Mouse (Mus musculus) gastrocnemius, adult 8-10 months (tissue): ENCODE measurements around the gene Kmt5a. TPM values are rescaled to one million over a fixed set of nuclear protein-coding genes. Genes with fewer than 3 reads are reported as not detected.

Experiments used
- DNase-seq, 2 experiments: peaks; one replicate each; pipeline ENCODE4 v3.0.0; 2022; ENCODE audit warnings: low spot score in 2 of 2
- microRNA-seq: library from miRNA; unstranded; fragments of <30 nt; microRNA quantifications from one replicate; pipeline ENCODE4 v1.2.0, GENCODE M21; 2022
- total RNA-seq, 4 experiments: library from RNA; stranded (reverse); gene quantifications; 2 replicates each; pipeline ENCODE4 v1.2.4; 2022

The Kmt5a gene
- total RNA-seq, 4 experiments from 2014 or later = 217 to 342 (median 227) TPM

- peak; percentile 35 to 54 for DNase-seq
These were observed 70.9 kb downstream of the Kmt5a start for GRCm38 (mm10) chr5:124510536-124511050.

Small RNAs within 50 kb of the gene (microRNA-seq; reads per million reads assigned to microRNA genes)
- not detected for gene Gm27486

Other genes starting within 250 kb of the Kmt5a start
- gene Pitpnm2, start 190.2 kb upstream of the Kmt5a start, total RNA-seq = 10 to 100 TPM; 19.3 to 22.4 (median 20.8) TPM
- gene Mphosph9, start 112.0 kb upstream of the Kmt5a start, total RNA-seq = 1 to 10 TPM; 2.0 to 3.1 (median 2.6) TPM
- gene 2810006K23Rik, start 111.8 kb upstream of the Kmt5a start, total RNA-seq = 1 to 10 TPM; 6.4 to 7.5 (median 7.0) TPM
- gene Cdk2ap1, start 76.8 kb upstream of the Kmt5a start, total RNA-seq = 100 to 1,000 TPM; 151 to 169 (median 168) TPM
- 10 to 100 TPM; 41.8 to 53.6 (median 48.2) TPM for gene Sbno1, start 13.9 kb upstream of the Kmt5a start, total RNA-seq
- 1 to 10 TPM; 3.2 to 5.1 (median 4.2) TPM for gene Rilpl2, start 38.4 kb downstream of the Kmt5a start, total RNA-seq
- gene Snrnp35, start 43.2 kb downstream of the Kmt5a start, total RNA-seq = 10 to 100 TPM; 19.8 to 27.9 (median 25.2) TPM
- gene Rilpl1, start 91.5 kb downstream of the Kmt5a start, total RNA-seq = 100 to 1,000 TPM; 208 to 326 (median 241) TPM
- gene Tmed2, start 100.8 kb downstream of the Kmt5a start, total RNA-seq = 100 to 1,000 TPM; 149 to 173 (median 155) TPM
- 1 to 10 TPM; 3.8 to 8.0 (median 4.9) TPM for gene Ddx55, start 112.9 kb downstream of the Kmt5a start, total RNA-seq
- gene Eif2b1, start 139.2 kb downstream of the Kmt5a start, total RNA-seq = 10 to 100 TPM; 33.3 to 42.9 (median 38.7) TPM
- 10 to 100 TPM; 12.7 to 18.5 (median 16.5) TPM for gene Gtf2h3, start 139.2 kb downstream of the Kmt5a start, total RNA-seq
- 10 to 100 TPM; 29.1 to 38.6 (median 32.5) TPM for gene Atp6v0a2, start 188.6 kb downstream of the Kmt5a start, total RNA-seq